Mouse (Mus musculus): ENCODE measurements at regions not wholly inside any gene's neighbourhood (a gene's known extent, or its start where the extent isn't known, plus 50 kb on each side); places are given as distances from the start of the nearest gene placed in this dataset.

GRCm38 (mm10) chr9:115471582-115471981 is 161.4 kb upstream of the Stt3b start:
- TF ChIP-seq POLR2A (IDR thresholded peaks at IDR 0.05; ENCODE audit: low read depth, low read length) (no peak), CTCF (IDR thresholded peaks at IDR 0.05; ENCODE audit: borderline replicate concordance, insufficient read depth, low read length) (no peak)

All from embryonic fibroblast, embryonic 13.5 days (primary cell).